Mouse (Mus musculus) v-Abl transformed pro-B cells (cell line): ENCODE results near the gene Uqcr11.

Source experiments
- in situ Hi-C, 2 experiments: fragments of 400-800 bp; cut with MboI; formaldehyde crosslinking; loops; one replicate each; pipeline ENCODE4 v1.15.1; 2025; ENCODE audit not compliant: unreplicated experiment in 2 of 2

Uqcr11 gene

GRCm38 (mm10) chr10:80384709-80385108 lies 21.9 kb downstream of the Uqcr11 start:
- in situ Hi-C loops = no loop called here

- in situ Hi-C loops = no loop called here
Observed at GRCm38 (mm10) chr10:80384115-80384639, 22.5 kb downstream of the Uqcr11 start.

- in situ Hi-C loops = no loop called here
Observed at GRCm38 (mm10) chr10:80383431-80383830, 23.2 kb downstream of the Uqcr11 start.

- in situ Hi-C loops = no loop called here
Observed at GRCm38 (mm10) chr10:80382641-80383365, 23.8 kb downstream of the Uqcr11 start.

- in situ Hi-C loops = loop anchor here (5.0 to 10.0 kb wide), 3 partner anchors 70 to 203 kb away; partner anchors contain the start of genes 1600002K03Rik (in 1 of the 2) and Efna2 (in 1 of the 2)
Observed at GRCm38 (mm10) chr10:80377716-80378115, 28.9 kb downstream of the Uqcr11 start.

GRCm38 (mm10) chr10:80376160-80376559 lies 30.5 kb downstream of the Uqcr11 start:
- in situ Hi-C loops = loop anchor here (5.0 to 10.0 kb wide), 3 partner anchors 71 to 201 kb away; partner anchors contain the start of genes 1600002K03Rik (in 1 of the 2) and Efna2 (in 1 of the 2)

- in situ Hi-C loops = loop anchor here (5.0 to 10.0 kb wide), 2 partner anchors 37 to 199 kb away; partner anchors contain the start of genes 1600002K03Rik (in 1 of the 2) and Efna2 (in 1 of the 2)
Observed at GRCm38 (mm10) chr10:80374063-80374462, 32.6 kb downstream of the Uqcr11 start.

GRCm38 (mm10) chr10:80372706-80373105 lies 33.9 kb downstream of the Uqcr11 start:
- in situ Hi-C loops = loop anchor here (5.0 to 10.0 kb wide), 2 partner anchors 35 to 198 kb away; partner anchors contain the start of genes 1600002K03Rik (in 1 of the 2) and Efna2 (in 1 of the 2)

- in situ Hi-C loops = loop anchor here (5.0 to 10.0 kb wide), 2 partner anchors 35 to 197 kb away; partner anchors contain the start of genes 1600002K03Rik (in 1 of the 2) and Efna2 (in 1 of the 2)
Observed at GRCm38 (mm10) chr10:80371983-80372382, 34.6 kb downstream of the Uqcr11 start.

GRCm38 (mm10) chr10:80371411-80371966 lies 35.1 kb downstream of the Uqcr11 start:
- in situ Hi-C loops = loop anchor here (5.0 to 10.0 kb wide), 2 partner anchors 34 to 197 kb away; partner anchors contain the start of genes 1600002K03Rik (in 1 of the 2) and Efna2 (in 1 of the 2)

- in situ Hi-C loops = loop anchor here (5.0 to 10.0 kb wide), 2 partner anchors 33 to 195 kb away; partner anchors contain the start of genes 1600002K03Rik (in 1 of the 2) and Efna2 (in 1 of the 2)
Observed at GRCm38 (mm10) chr10:80369995-80370747, 36.5 kb downstream of the Uqcr11 start.

GRCm38 (mm10) chr10:80368392-80368791 lies 38.2 kb downstream of the Uqcr11 start:
- in situ Hi-C loops = no loop called here

- in situ Hi-C loops = no loop called here
Observed at GRCm38 (mm10) chr10:80367954-80368353, 38.7 kb downstream of the Uqcr11 start.

GRCm38 (mm10) chr10:80365736-80366135 lies 40.9 kb downstream of the Uqcr11 start:
- in situ Hi-C loops = no loop called here

- in situ Hi-C loops = no loop called here
Observed at GRCm38 (mm10) chr10:80363734-80364133, 42.9 kb downstream of the Uqcr11 start.

GRCm38 (mm10) chr10:80357994-80358639 lies 48.5 kb downstream of the Uqcr11 start:
- in situ Hi-C loops = no loop called here

GRCm38 (mm10) chr10:80357336-80357735 lies 49.3 kb downstream of the Uqcr11 start:
- in situ Hi-C loops = no loop called here

GRCm38 (mm10) chr10:80356737-80357136 lies 49.9 kb downstream of the Uqcr11 start:
- in situ Hi-C loops = no loop called here

- in situ Hi-C loops = no loop called here
Observed at GRCm38 (mm10) chr10:80356001-80356682, 50.5 kb downstream of the Uqcr11 start, which contains the start of gene Plk5. TSS of gene Plk5 (plus strand) at chr10:80356459.
